Mouse (Mus musculus) adrenal gland, adult (tissue): ENCODE measurements around the gene Ppp2r3d.

Experiments
- DNase-seq, 2 experiments: peaks; one replicate each; pipeline ENCODE4 v3.0.0; 2022 to 2023; ENCODE audit warnings: low spot score in 1 of 2; ENCODE audit not compliant: inconsistent age in 2 of 2

Ppp2r3d gene

DNA sequence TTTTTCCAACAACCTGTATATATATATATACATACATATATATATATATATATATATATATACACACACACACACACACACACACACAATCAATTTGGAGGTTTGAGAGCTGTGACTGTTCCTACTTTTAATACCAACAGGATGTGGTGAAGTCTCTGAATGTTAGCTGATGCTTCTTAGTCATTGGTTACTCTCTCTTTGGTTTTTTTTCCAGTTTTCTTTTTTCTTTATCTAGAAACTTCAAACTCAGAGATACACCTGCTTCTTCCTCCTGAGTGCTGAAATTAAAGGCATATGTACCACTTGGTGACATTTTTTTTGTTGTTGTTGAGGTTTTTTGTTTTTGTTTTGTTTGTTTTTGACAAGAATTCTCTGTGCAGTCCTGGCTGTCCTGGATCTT lies 63.8 kb downstream of the Ppp2r3d start:
- DNase-seq, result no peak

DNA sequence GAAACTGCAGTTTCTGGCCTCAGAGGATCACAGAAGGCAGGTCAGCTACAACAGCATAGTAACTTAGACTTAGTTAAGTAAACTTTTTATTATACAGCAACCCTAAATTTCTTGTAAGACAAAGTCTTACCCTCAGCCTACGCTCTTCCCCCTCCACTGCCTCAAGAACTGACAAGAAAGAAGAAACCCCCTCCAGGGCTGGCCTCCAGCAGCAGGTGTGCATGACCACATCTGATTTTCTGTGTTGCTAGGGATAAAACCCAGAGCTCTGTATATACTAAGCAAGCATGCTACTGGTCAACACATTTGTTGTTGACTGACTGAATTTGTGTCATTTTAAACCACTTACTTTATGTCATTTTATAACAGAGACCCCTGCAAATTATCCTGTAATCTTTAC lies 65.1 kb downstream of the Ppp2r3d start:
- no peak for DNase-seq

- DNase-seq, result no peak
These were observed 68.1 kb downstream of the Ppp2r3d start for GRCm38 (mm10) chr9:124408564-124408963.
